17 mouse cellular contexts compared by ENCODE assay signal in the genomic region with DNA sequence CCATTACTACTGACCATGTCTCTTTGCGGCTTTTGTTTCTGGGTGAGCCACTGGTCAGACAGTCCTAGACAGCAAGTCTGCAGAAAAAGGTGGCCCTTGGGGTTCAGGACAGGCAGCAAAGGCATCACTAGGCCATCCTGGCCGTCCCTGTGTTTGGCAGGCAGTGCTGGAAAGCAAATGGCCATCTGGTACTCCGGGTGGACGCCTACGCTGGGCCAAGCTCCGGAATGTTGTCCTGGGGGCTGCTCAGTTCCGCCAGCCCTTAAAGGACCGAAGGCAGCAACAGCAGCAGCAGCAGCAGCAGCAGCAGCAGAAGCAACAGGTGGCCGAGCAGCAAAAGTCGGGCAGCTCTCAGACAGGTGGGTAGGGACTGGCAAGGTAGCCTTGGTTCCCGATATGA.
"Had no signal": no experiment of that assay in that cellular context is flagged by ENCODE, and none has a peak within 500 bp of the region (broad histone marks: within the 10 kb centered on the region; RNA-seq: fewer than 3 reads in every experiment).

No protein-coding gene starts in this region.

- H3K27ac ChIP-seq: layer of hippocampus, adult 2 months; limb, embryonic 12.5 days; liver, embryonic 14.5 days; macrophage; midbrain, embryonic 15.5 days; neural tube, embryonic 13.5 days; stomach, postnatal 0 days had no signal

- H3K27me3 ChIP-seq: limb, embryonic 12.5 days; megakaryocyte, embryonic 14.5 days; midbrain, embryonic 15.5 days; neural tube, embryonic 13.5 days had no signal

- DNase-seq: kidney, adult 8-10 months; kidney, postnatal 10 days; kidney, postnatal 4 days; liver; lung, embryonic 14.5 days; lung, postnatal 10 days; retina, postnatal 1 day; right cerebral cortex, postnatal 25 days; thymus, postnatal 4 days had no signal

- H3K9me3 ChIP-seq: limb, embryonic 12.5 days; megakaryocyte, embryonic 14.5 days; midbrain, embryonic 15.5 days; neural tube, embryonic 13.5 days had no signal

- H3K4me3 ChIP-seq: layer of hippocampus, adult 2 months; limb, embryonic 12.5 days; megakaryocyte, embryonic 14.5 days; midbrain, embryonic 15.5 days; neural tube, embryonic 13.5 days had no signal

- H3K4me1 ChIP-seq: limb, embryonic 12.5 days; midbrain, embryonic 15.5 days; neural tube, embryonic 13.5 days had no signal
